Mouse (Mus musculus): Measurements from ENCODE around the gene Zkscan6.

Gene Zkscan6

GRCm38 (mm10) chr11:65818193-65818592 is 11.2 kb downstream of the Zkscan6 start:
- Histone ChIP-seq H3K4me3 (replicated peaks; ENCODE audit: low read length) (no peak overlapping the region), H3K36me3 (ENCODE audit: insufficient read depth, low read length) (peaks cover 50% of the 10 kb centered on the region), H3K9me3 (ENCODE audit: low read length) (no peaks in the 10 kb centered on the region), H3K4me1 (replicated peaks; ENCODE audit: low read depth, low read length) (peaks cover 4% of the 10 kb centered on the region; the same call in 1 of the 2 replicates), H3K27me3 (ENCODE audit: insufficient read depth, low read length) (no peaks in the 10 kb centered on the region)
- TF ChIP-seq NANOG (IDR thresholded peaks at IDR 0.05; ENCODE audit: borderline replicate concordance, low read length) (no peak), POU5F1 (IDR thresholded peaks at IDR 0.05; ENCODE audit: borderline replicate concordance, low read length) (no peak), CTCF (conservative IDR thresholded peaks at IDR 0.05; ENCODE audit: low read length) (no peak)

DNA sequence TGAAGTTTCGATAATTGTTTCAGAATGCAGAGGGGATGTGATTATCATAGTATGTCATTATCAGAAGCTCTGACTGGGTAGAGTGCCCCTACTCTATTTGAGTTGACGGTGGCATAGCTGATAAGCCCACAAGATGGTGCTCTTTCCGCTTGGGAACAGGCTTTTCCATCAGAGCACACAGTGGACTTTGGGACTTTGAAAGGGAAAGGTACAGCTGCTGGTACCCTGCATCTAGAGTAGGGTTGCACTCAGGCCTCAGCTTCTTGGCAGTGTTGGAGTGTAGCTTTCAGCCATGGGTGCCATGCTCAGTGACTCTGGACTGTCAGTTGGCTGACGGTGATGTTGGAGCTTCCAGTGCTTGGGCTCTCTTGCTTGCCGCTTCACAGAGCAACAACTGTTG is 13.3 kb downstream of the Zkscan6 start:
- Histone ChIP-seq H3K9me3 (ENCODE audit: low read length) (no peaks in the 10 kb centered on the region), H3K4me1 (replicated peaks; ENCODE audit: low read depth, low read length) (peaks cover 4% of the 10 kb centered on the region; the same call in 1 of the 2 replicates), H3K4me3 (replicated peaks; ENCODE audit: low read length) (no peak overlapping the region), H3K36me3 (ENCODE audit: insufficient read depth, low read length) (peaks cover 46% of the 10 kb centered on the region), H3K27me3 (ENCODE audit: insufficient read depth, low read length) (no peaks in the 10 kb centered on the region)
- TF ChIP-seq CTCF (conservative IDR thresholded peaks at IDR 0.05; ENCODE audit: low read length) (peak; percentile 35), POU5F1 (IDR thresholded peaks at IDR 0.05; ENCODE audit: borderline replicate concordance, low read length) (no peak)

DNA sequence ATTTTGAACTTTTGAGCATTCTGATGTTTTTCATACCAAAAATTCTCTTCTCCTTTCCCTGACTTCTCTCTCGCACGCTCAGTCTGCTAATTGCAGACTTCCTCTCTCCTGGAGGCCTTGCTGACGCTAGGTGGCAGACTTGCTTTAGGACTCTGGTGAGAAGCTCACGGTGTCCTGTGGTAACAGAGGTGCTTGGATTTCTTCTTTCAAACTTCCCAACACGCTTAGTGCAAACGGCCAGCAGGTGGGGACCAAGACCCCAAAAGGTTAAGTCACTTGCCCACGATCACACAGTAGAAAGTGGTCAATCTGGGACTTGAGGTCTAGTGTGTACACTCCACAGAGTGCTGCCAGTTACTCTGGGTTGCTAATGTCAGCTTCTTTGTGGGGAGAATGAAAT is 13.9 kb downstream of the Zkscan6 start:
- peaks cover 4% of the 10 kb centered on the region; the same call in 1 of the 2 replicates for H3K4me1 ChIP-seq (replicated peaks; ENCODE audit: low read depth, low read length)
- H3K9me3 ChIP-seq (ENCODE audit: low read length), result no peaks in the 10 kb centered on the region
- no peak overlapping the region for H3K4me3 ChIP-seq (replicated peaks; ENCODE audit: low read length)
- TF ChIP-seq POU5F1 (IDR thresholded peaks at IDR 0.05; ENCODE audit: borderline replicate concordance, low read length) (no peak), CTCF (conservative IDR thresholded peaks at IDR 0.05; ENCODE audit: low read length) (peak; percentile 67)
- no peaks in the 10 kb centered on the region for H3K27me3 ChIP-seq (ENCODE audit: insufficient read depth, low read length)
- H3K36me3 ChIP-seq (ENCODE audit: insufficient read depth, low read length), result peaks cover 40% of the 10 kb centered on the region

DNA sequence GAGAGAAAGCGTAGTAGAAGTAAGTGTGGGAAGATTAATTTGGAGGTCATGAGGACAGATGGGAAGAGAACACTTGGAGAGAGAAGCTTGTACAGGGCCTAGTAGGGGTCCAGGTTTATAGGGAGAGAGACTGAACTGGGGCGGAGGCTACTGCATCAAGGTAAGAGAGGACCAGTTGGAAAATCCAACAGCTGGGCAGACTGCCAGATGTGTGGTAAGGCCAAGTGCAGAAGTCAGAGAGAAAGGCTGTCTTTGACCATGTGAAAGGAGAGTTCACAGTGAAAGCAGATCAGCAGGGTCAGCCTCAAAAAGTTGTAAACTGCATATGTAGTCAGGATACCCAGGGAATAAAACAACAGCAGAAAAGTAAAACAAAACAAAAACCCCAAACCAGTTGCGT is 17.6 kb downstream of the Zkscan6 start:
- no peaks in the 10 kb centered on the region for H3K27me3 ChIP-seq (ENCODE audit: insufficient read depth, low read length)
- peaks cover 4% of the 10 kb centered on the region; the same call in 1 of the 2 replicates for H3K4me1 ChIP-seq (replicated peaks; ENCODE audit: low read depth, low read length)
- H3K36me3 ChIP-seq (ENCODE audit: insufficient read depth, low read length), result peaks cover 45% of the 10 kb centered on the region
- TF ChIP-seq CTCF (conservative IDR thresholded peaks at IDR 0.05; ENCODE audit: low read length), result no peak
- no peak for TF ChIP-seq POU5F1 (IDR thresholded peaks at IDR 0.05; ENCODE audit: borderline replicate concordance, low read length)
- TF ChIP-seq NANOG (IDR thresholded peaks at IDR 0.05; ENCODE audit: borderline replicate concordance, low read length), result no peak
- H3K4me3 ChIP-seq (replicated peaks; ENCODE audit: low read length), result no peak overlapping the region
- no peaks in the 10 kb centered on the region for H3K9me3 ChIP-seq (ENCODE audit: low read length)

GRCm38 (mm10) chr11:65838999-65839398 is 32.0 kb downstream of the Zkscan6 start:
- H3K36me3 ChIP-seq (ENCODE audit: insufficient read depth, low read length), result no peaks in the 10 kb centered on the region
- H3K9me3 ChIP-seq (ENCODE audit: low read length), result no peaks in the 10 kb centered on the region
- H3K4me3 ChIP-seq (replicated peaks; ENCODE audit: low read length), result no peak overlapping the region
- H3K4me1 ChIP-seq (replicated peaks; ENCODE audit: low read depth, low read length), result no peaks in the 10 kb centered on the region
- no peak for TF ChIP-seq NANOG (IDR thresholded peaks at IDR 0.05; ENCODE audit: borderline replicate concordance, low read length)
- no peak for TF ChIP-seq POU5F1 (IDR thresholded peaks at IDR 0.05; ENCODE audit: borderline replicate concordance, low read length)
- TF ChIP-seq CTCF (conservative IDR thresholded peaks at IDR 0.05; ENCODE audit: low read length), result no peak
- H3K27me3 ChIP-seq (ENCODE audit: insufficient read depth, low read length), result no peaks in the 10 kb centered on the region

- Histone ChIP-seq H3K4me3 (replicated peaks; ENCODE audit: low read length) (no peak overlapping the region), H3K9me3 (ENCODE audit: low read length) (no peaks in the 10 kb centered on the region), H3K4me1 (replicated peaks; ENCODE audit: low read depth, low read length) (no peaks in the 10 kb centered on the region), H3K27me3 (ENCODE audit: insufficient read depth, low read length) (peaks cover 4% of the 10 kb centered on the region; the same call in 1 of the 2 replicates), H3K36me3 (ENCODE audit: insufficient read depth, low read length) (no peaks in the 10 kb centered on the region)
- TF ChIP-seq NANOG (IDR thresholded peaks at IDR 0.05; ENCODE audit: borderline replicate concordance, low read length) (no peak), CTCF (conservative IDR thresholded peaks at IDR 0.05; ENCODE audit: low read length) (no peak), POU5F1 (IDR thresholded peaks at IDR 0.05; ENCODE audit: borderline replicate concordance, low read length) (no peak)
Measured at GRCm38 (mm10) chr11:65846446-65846845, 39.5 kb downstream of the Zkscan6 start.

- peaks cover 4% of the 10 kb centered on the region; the same call in 1 of the 2 replicates for H3K27me3 ChIP-seq (ENCODE audit: insufficient read depth, low read length)
- H3K9me3 ChIP-seq (ENCODE audit: low read length), result no peaks in the 10 kb centered on the region
- no peaks in the 10 kb centered on the region for H3K4me1 ChIP-seq (replicated peaks; ENCODE audit: low read depth, low read length)
- H3K4me3 ChIP-seq (replicated peaks; ENCODE audit: low read length), result no peak overlapping the region
- no peak for TF ChIP-seq POU5F1 (IDR thresholded peaks at IDR 0.05; ENCODE audit: borderline replicate concordance, low read length)
- TF ChIP-seq NANOG (IDR thresholded peaks at IDR 0.05; ENCODE audit: borderline replicate concordance, low read length), result no peak
- peak; percentile 20 for TF ChIP-seq CTCF (conservative IDR thresholded peaks at IDR 0.05; ENCODE audit: low read length)
- H3K36me3 ChIP-seq (ENCODE audit: insufficient read depth, low read length), result no peaks in the 10 kb centered on the region
Measured at GRCm38 (mm10) chr11:65852066-65852465, 45.1 kb downstream of the Zkscan6 start.

GRCm38 (mm10) chr11:65861476-65861875 is 54.5 kb downstream of the Zkscan6 start:
- TF ChIP-seq CTCF (conservative IDR thresholded peaks at IDR 0.05; ENCODE audit: low read length) (no peak), POU5F1 (IDR thresholded peaks at IDR 0.05; ENCODE audit: borderline replicate concordance, low read length) (no peak), NANOG (IDR thresholded peaks at IDR 0.05; ENCODE audit: borderline replicate concordance, low read length) (no peak)
- no peaks in the 10 kb centered on the region for H3K36me3 ChIP-seq (ENCODE audit: insufficient read depth, low read length)
- H3K9me3 ChIP-seq (ENCODE audit: low read length), result no peaks in the 10 kb centered on the region
- no peaks in the 10 kb centered on the region for H3K4me1 ChIP-seq (replicated peaks; ENCODE audit: low read depth, low read length)
- H3K4me3 ChIP-seq (replicated peaks; ENCODE audit: low read length), result no peak overlapping the region
- no peaks in the 10 kb centered on the region for H3K27me3 ChIP-seq (ENCODE audit: insufficient read depth, low read length)

- no peaks in the 10 kb centered on the region for H3K36me3 ChIP-seq (ENCODE audit: insufficient read depth, low read length)
- H3K27me3 ChIP-seq (ENCODE audit: insufficient read depth, low read length), result no peaks in the 10 kb centered on the region
- H3K4me3 ChIP-seq (replicated peaks; ENCODE audit: low read length), result no peak overlapping the region
- H3K4me1 ChIP-seq (replicated peaks; ENCODE audit: low read depth, low read length), result no peaks in the 10 kb centered on the region
- TF ChIP-seq CTCF (conservative IDR thresholded peaks at IDR 0.05; ENCODE audit: low read length) (no peak), POU5F1 (IDR thresholded peaks at IDR 0.05; ENCODE audit: borderline replicate concordance, low read length) (no peak), NANOG (IDR thresholded peaks at IDR 0.05; ENCODE audit: borderline replicate concordance, low read length) (no peak)
- H3K9me3 ChIP-seq (ENCODE audit: low read length), result no peaks in the 10 kb centered on the region
Measured at GRCm38 (mm10) chr11:65877146-65877775, 70.3 kb downstream of the Zkscan6 start.

All from E14TG2a.4 (cell line).